Mouse (Mus musculus): ENCODE data around the gene Mrpl23.

Gene Mrpl23

DNA sequence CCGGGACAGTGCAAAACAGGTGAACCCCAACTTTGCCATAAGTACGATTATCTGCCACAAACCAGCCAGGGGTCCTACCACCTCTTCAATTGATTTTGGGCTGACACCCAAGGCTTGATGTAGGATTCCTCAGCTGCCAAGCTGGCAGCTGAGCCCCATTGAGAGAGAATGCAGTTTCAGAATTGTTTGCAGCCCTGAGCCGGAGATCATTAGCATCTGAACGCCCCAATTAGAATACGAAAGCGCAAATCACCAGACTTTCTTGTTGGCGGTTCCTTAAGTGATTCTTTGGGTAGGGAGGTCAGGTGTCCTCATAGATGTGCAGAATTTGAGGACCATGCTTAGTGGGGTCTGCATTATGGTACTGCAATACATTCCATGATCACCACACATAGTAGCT lies 48.7 kb downstream of the Mrpl23 start:
- H3K36me3 ChIP-seq (ENCODE audit: insufficient read depth, low read length) = no peaks in the 10 kb centered on the region
- peak overlapping the region; percentile 32; the same call in 1 of the 2 replicates for H3K4me3 ChIP-seq (replicated peaks; ENCODE audit: low read length)
- peaks cover 95% of the 10 kb centered on the region for H3K9me3 ChIP-seq (ENCODE audit: low read length)
- H3K27me3 ChIP-seq (ENCODE audit: insufficient read depth, low read length) = peaks cover 3% of the 10 kb centered on the region; the same call in 1 of the 2 replicates
- no peak for TF ChIP-seq NANOG (IDR thresholded peaks at IDR 0.05; ENCODE audit: borderline replicate concordance, low read length)
- TF ChIP-seq CTCF (conservative IDR thresholded peaks at IDR 0.05; ENCODE audit: low read length) = no peak
- no peak for TF ChIP-seq POU5F1 (IDR thresholded peaks at IDR 0.05; ENCODE audit: borderline replicate concordance, low read length)
- no peaks in the 10 kb centered on the region for H3K4me1 ChIP-seq (replicated peaks; ENCODE audit: low read depth, low read length)

GRCm38 (mm10) chr7:142581656-142582228 lies 49.3 kb downstream of the Mrpl23 start:
- TF ChIP-seq CTCF (conservative IDR thresholded peaks at IDR 0.05; ENCODE audit: low read length) (no peak), POU5F1 (IDR thresholded peaks at IDR 0.05; ENCODE audit: borderline replicate concordance, low read length) (no peak), NANOG (IDR thresholded peaks at IDR 0.05; ENCODE audit: borderline replicate concordance, low read length) (no peak)
- Histone ChIP-seq H3K36me3 (ENCODE audit: insufficient read depth, low read length) (no peaks in the 10 kb centered on the region), H3K27me3 (ENCODE audit: insufficient read depth, low read length) (peaks cover 3% of the 10 kb centered on the region; the same call in 1 of the 2 replicates), H3K9me3 (ENCODE audit: low read length) (peaks cover 90% of the 10 kb centered on the region), H3K4me1 (replicated peaks; ENCODE audit: low read depth, low read length) (no peaks in the 10 kb centered on the region), H3K4me3 (replicated peaks; ENCODE audit: low read length) (no peak overlapping the region)

- Histone ChIP-seq H3K4me1 (replicated peaks; ENCODE audit: low read depth, low read length) (no peaks in the 10 kb centered on the region), H3K4me3 (replicated peaks; ENCODE audit: low read length) (no peak overlapping the region), H3K36me3 (ENCODE audit: insufficient read depth, low read length) (no peaks in the 10 kb centered on the region), H3K9me3 (ENCODE audit: low read length) (peaks cover 70% of the 10 kb centered on the region), H3K27me3 (ENCODE audit: insufficient read depth, low read length) (peaks cover 8% of the 10 kb centered on the region; the same call in 1 of the 2 replicates)
- no peak for TF ChIP-seq NANOG (IDR thresholded peaks at IDR 0.05; ENCODE audit: borderline replicate concordance, low read length)
- no peak for TF ChIP-seq POU5F1 (IDR thresholded peaks at IDR 0.05; ENCODE audit: borderline replicate concordance, low read length)
- no peak for TF ChIP-seq CTCF (conservative IDR thresholded peaks at IDR 0.05; ENCODE audit: low read length)
Measured at GRCm38 (mm10) chr7:142584882-142585281, 52.4 kb downstream of the Mrpl23 start.

DNA sequence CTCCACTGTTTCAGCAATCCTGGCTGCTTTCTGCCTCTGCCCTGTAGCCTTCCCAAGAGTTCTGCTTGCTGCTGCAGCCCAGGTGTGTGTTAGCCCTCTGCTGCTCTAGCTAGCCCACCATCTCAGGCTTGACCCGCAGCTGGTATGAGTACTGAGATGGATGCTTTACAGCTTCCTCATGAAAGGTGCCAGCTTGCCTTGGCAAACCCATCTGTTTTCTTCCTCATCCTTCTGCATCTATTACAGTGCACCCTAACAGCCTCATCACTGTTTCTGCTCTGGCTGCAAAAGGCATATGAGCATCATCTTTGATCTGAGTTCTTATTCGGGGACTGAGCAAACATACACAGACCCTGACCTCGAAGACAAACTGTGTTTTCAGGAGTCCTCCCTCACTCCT lies 53.4 kb downstream of the Mrpl23 start:
- H3K4me3 ChIP-seq (replicated peaks; ENCODE audit: low read length) = no peak overlapping the region
- no peak for TF ChIP-seq CTCF (conservative IDR thresholded peaks at IDR 0.05; ENCODE audit: low read length)
- TF ChIP-seq NANOG (IDR thresholded peaks at IDR 0.05; ENCODE audit: borderline replicate concordance, low read length) = no peak
- TF ChIP-seq POU5F1 (IDR thresholded peaks at IDR 0.05; ENCODE audit: borderline replicate concordance, low read length) = no peak
- H3K4me1 ChIP-seq (replicated peaks; ENCODE audit: low read depth, low read length) = no peaks in the 10 kb centered on the region
- peaks cover 14% of the 10 kb centered on the region for H3K27me3 ChIP-seq (ENCODE audit: insufficient read depth, low read length)
- peaks cover 60% of the 10 kb centered on the region for H3K9me3 ChIP-seq (ENCODE audit: low read length)
- H3K36me3 ChIP-seq (ENCODE audit: insufficient read depth, low read length) = no peaks in the 10 kb centered on the region

GRCm38 (mm10) chr7:142588282-142588941 lies 55.9 kb downstream of the Mrpl23 start:
- Histone ChIP-seq H3K4me1 (replicated peaks; ENCODE audit: low read depth, low read length) (no peaks in the 10 kb centered on the region), H3K27me3 (ENCODE audit: insufficient read depth, low read length) (peaks cover 37% of the 10 kb centered on the region), H3K36me3 (ENCODE audit: insufficient read depth, low read length) (no peaks in the 10 kb centered on the region), H3K9me3 (ENCODE audit: low read length) (peaks cover 35% of the 10 kb centered on the region), H3K4me3 (replicated peaks; ENCODE audit: low read length) (no peak overlapping the region)
- TF ChIP-seq NANOG (IDR thresholded peaks at IDR 0.05; ENCODE audit: borderline replicate concordance, low read length) (no peak), POU5F1 (IDR thresholded peaks at IDR 0.05; ENCODE audit: borderline replicate concordance, low read length) (no peak)

Measured in E14TG2a.4 (cell line).